ENCODE assay signal across 8 mouse cellular contexts in genomic region chr13:92751726-92752565, GRCm38 (mm10). TPM values are rescaled to one million over a fixed set of nuclear protein-coding genes. Genes with fewer than 3 reads are reported as not detected.
DNase-seq lines count a peak whose midpoint lies in the region; ATAC-seq lines count a peak whose summit lies in the region.

No protein-coding gene starts in this region.

- no peak for ATAC-seq in CD4-positive, CD25-positive, alpha-beta regulatory T cell, adult 4 months

- WGBS in midbrain, embryonic 10.5 days: 72% methylated on average over 21 of the region's 21 CpGs

- H3K27me3 ChIP-seq in midbrain, embryonic 10.5 days (ENCODE audit: low read depth, poor library complexity, severe bottlenecking): no peaks in the 10 kb centered on the region

- no peak overlapping the region for H3K4me3 ChIP-seq in midbrain, embryonic 10.5 days

- H3K27ac ChIP-seq in midbrain, embryonic 10.5 days (replicated peaks): 0 out of 2 replicates have a peak overlapping the region, but pooled peaks have one; percentile 33

- no peaks in the 10 kb centered on the region for H3K36me3 ChIP-seq in midbrain, embryonic 10.5 days

- H3K9me3 ChIP-seq in midbrain, embryonic 10.5 days (replicated peaks): no peaks in the 10 kb centered on the region

- peaks cover 14% of the 10 kb centered on the region for H3K4me1 ChIP-seq in midbrain, embryonic 10.5 days

- peak; percentile 48 for DNase-seq in CD4-positive, CD25-positive, alpha-beta regulatory T cell, adult 2 months (ENCODE audit: low read depth, low spot score)
- DNase-seq in cerebellum, postnatal 36 days: peak; percentile 90
- DNase-seq in gastrocnemius, adult 18-20 months (ENCODE audit: low spot score): peak; percentile 93
- DNase-seq in hindlimb bud, embryonic 11.5 days (ENCODE audit: extremely low spot score, low read depth, low spot score): peak; percentile 30
- DNase-seq in left cerebral cortex, adult 9 months (ENCODE audit: low spot score in 2 of 2): peak; percentile 86 to 97
- DNase-seq in midbrain, embryonic 10.5 days (ENCODE audit: low spot score): peak; percentile 77
- DNase-seq in skeletal muscle tissue, adult 2 months (ENCODE audit: low read depth, low spot score): peak; percentile 90

RNA-seq across cellular contexts. Expression of gene Thbs4, which starts 42.7 kb away (rescaled TPM):
- polyA plus RNA-seq in CD4-positive, CD25-positive, alpha-beta regulatory T cell, adult 4 months (2017; shearing (Covaris generic)): not detected
- 10 to 100 TPM; 50.4 to 96.5 TPM for total RNA-seq in gastrocnemius, adult 18-20 months (2021)
- 1.4 and 1.5 TPM in 2 replicates for polyA plus RNA-seq in midbrain, embryonic 10.5 days (2016; fragmentation: Nextera tagmentation; extraction: Ambion mirVana)

Comparison
In these comparisons a context has a peak if more than half of its experiments do, and no peak if none do; other contexts are left out.
1. DNase-seq: peak in every context shown above with its lines; median percentile 93 in gastrocnemius, adult 18-20 months; 92 in left cerebral cortex, adult 9 months; 90 in cerebellum, postnatal 36 days; 90 in skeletal muscle tissue, adult 2 months; 77 in midbrain, embryonic 10.5 days; 48 in CD4-positive, CD25-positive, alpha-beta regulatory T cell, adult 2 months; 30 in hindlimb bud, embryonic 11.5 days.